Mouse (Mus musculus): ENCODE results near the gene Plch1.
A peak's percentile ranks its signal among the peaks of the same experiment; 100 is the strongest.

Plch1 gene

GRCm38 (mm10) chr3:63899309-63899695, at the start of gene Plch1:
Plch1 (minus strand) TSS chr3:63899472.
- peak in 1 of 2 experiments; percentile 44 for DNase-seq (ENCODE audit: low spot score in 2 of 2)

GRCm38 (mm10) chr3:63941204-63941850, 42.1 kb upstream of the Plch1 start:
- DNase-seq (ENCODE audit: low spot score in 2 of 2) = no peak

GRCm38 (mm10) chr3:63938928-63939327, 39.7 kb upstream of the Plch1 start:
- no peak for DNase-seq (ENCODE audit: low spot score in 2 of 2)

GRCm38 (mm10) chr3:63928878-63929859, 29.9 kb upstream of the Plch1 start, which contains the start of gene E130311K13Rik:
E130311K13Rik (minus strand) TSS chr3:63929472.
- peak; percentile 89 to 90 for DNase-seq (ENCODE audit: low spot score in 2 of 2)

- peak in 1 of 2 experiments; percentile 44 for DNase-seq (ENCODE audit: low spot score in 2 of 2)
These were observed 20.4 kb upstream of the Plch1 start for GRCm38 (mm10) chr3:63919634-63920033.

GRCm38 (mm10) chr3:63910301-63910700, 11.0 kb upstream of the Plch1 start:
- DNase-seq (ENCODE audit: low spot score in 2 of 2) = no peak

GRCm38 (mm10) chr3:63905241-63905640, 6.0 kb upstream of the Plch1 start:
- DNase-seq (ENCODE audit: low spot score in 2 of 2) = no peak

GRCm38 (mm10) chr3:63904157-63904556, 4.9 kb upstream of the Plch1 start:
- DNase-seq (ENCODE audit: low spot score in 2 of 2) = no peak

- DNase-seq (ENCODE audit: low spot score in 2 of 2) = no peak
These were observed 824 bp upstream of the Plch1 start for GRCm38 (mm10) chr3:63900021-63900571.

GRCm38 (mm10) chr3:63898581-63899308, 527 bp downstream of the Plch1 start:
- peak in 1 of 2 experiments; percentile 57 for DNase-seq (ENCODE audit: low spot score in 2 of 2)

GRCm38 (mm10) chr3:63897177-63897576, 2.1 kb downstream of the Plch1 start:
- no peak for DNase-seq (ENCODE audit: low spot score in 2 of 2)

- DNase-seq (ENCODE audit: low spot score in 2 of 2) = no peak
These were observed 3.0 kb downstream of the Plch1 start for GRCm38 (mm10) chr3:63896303-63896702.

- DNase-seq (ENCODE audit: low spot score in 2 of 2) = no peak
These were observed 3.5 kb downstream of the Plch1 start for GRCm38 (mm10) chr3:63895786-63896185.

- no peak for DNase-seq (ENCODE audit: low spot score in 2 of 2)
These were observed 5.6 kb downstream of the Plch1 start for GRCm38 (mm10) chr3:63893677-63894076.

GRCm38 (mm10) chr3:63892154-63892553, 7.1 kb downstream of the Plch1 start:
- DNase-seq (ENCODE audit: low spot score in 2 of 2) = no peak

- DNase-seq (ENCODE audit: low spot score in 2 of 2) = no peak
These were observed 18.2 kb downstream of the Plch1 start for GRCm38 (mm10) chr3:63881065-63881464.

GRCm38 (mm10) chr3:63878995-63879666, 20.1 kb downstream of the Plch1 start:
- no peak for DNase-seq (ENCODE audit: low spot score in 2 of 2)

- DNase-seq (ENCODE audit: low spot score in 2 of 2) = no peak
These were observed 26.5 kb downstream of the Plch1 start for GRCm38 (mm10) chr3:63872818-63873217.

GRCm38 (mm10) chr3:63871249-63871648, 28.0 kb downstream of the Plch1 start:
- no peak for DNase-seq (ENCODE audit: low spot score in 2 of 2)

- no peak for DNase-seq (ENCODE audit: low spot score in 2 of 2)
These were observed 31.0 kb downstream of the Plch1 start for GRCm38 (mm10) chr3:63868285-63868684.

- DNase-seq (ENCODE audit: low spot score in 2 of 2) = no peak
These were observed 34.2 kb downstream of the Plch1 start for GRCm38 (mm10) chr3:63865069-63865468.

Data from spleen, postnatal 10 days (tissue).